Mouse (Mus musculus): ENCODE results near the gene Akap2. TPM values are rescaled to one million over a fixed set of nuclear protein-coding genes. Genes with fewer than 3 reads are reported as not detected.

Akap2 gene
- polyA plus RNA-seq, 1 experiment from 2014 or later, result 2.4 TPM

GRCm38 (mm10) chr4:57860204-57860611 is 142.8 kb downstream of the Akap2 start:
- Histone ChIP-seq H3K79me2 (ENCODE audit: inconsistent target) (no peaks in the 10 kb centered on the region), H3K4me3 (ENCODE audit: inconsistent target) (no peak overlapping the region), H3K36me3 (ENCODE audit: inconsistent target) (no peaks in the 10 kb centered on the region), H3K27ac (no peak overlapping the region)
- 37% methylated on average over 6 of the region's 6 CpGs for WGBS (ENCODE audit: missing documents)

- Histone ChIP-seq H3K4me3 (ENCODE audit: inconsistent target) (no peak overlapping the region), H3K36me3 (ENCODE audit: inconsistent target) (no peaks in the 10 kb centered on the region), H3K27ac (no peak overlapping the region), H3K79me2 (ENCODE audit: inconsistent target) (no peaks in the 10 kb centered on the region)
- WGBS (ENCODE audit: missing documents), result 65% methylated on average over 6 of the region's 6 CpGs
These were observed 143.7 kb downstream of the Akap2 start for GRCm38 (mm10) chr4:57861166-57861565.

- WGBS (ENCODE audit: missing documents), result 9% methylated on average over 8 of the region's 8 CpGs
- Histone ChIP-seq H3K79me2 (ENCODE audit: inconsistent target) (no peaks in the 10 kb centered on the region), H3K27ac (no peak overlapping the region), H3K36me3 (ENCODE audit: inconsistent target) (no peaks in the 10 kb centered on the region), H3K4me3 (ENCODE audit: inconsistent target) (no peak overlapping the region)
These were observed 144.4 kb downstream of the Akap2 start for GRCm38 (mm10) chr4:57861856-57862255.

DNA sequence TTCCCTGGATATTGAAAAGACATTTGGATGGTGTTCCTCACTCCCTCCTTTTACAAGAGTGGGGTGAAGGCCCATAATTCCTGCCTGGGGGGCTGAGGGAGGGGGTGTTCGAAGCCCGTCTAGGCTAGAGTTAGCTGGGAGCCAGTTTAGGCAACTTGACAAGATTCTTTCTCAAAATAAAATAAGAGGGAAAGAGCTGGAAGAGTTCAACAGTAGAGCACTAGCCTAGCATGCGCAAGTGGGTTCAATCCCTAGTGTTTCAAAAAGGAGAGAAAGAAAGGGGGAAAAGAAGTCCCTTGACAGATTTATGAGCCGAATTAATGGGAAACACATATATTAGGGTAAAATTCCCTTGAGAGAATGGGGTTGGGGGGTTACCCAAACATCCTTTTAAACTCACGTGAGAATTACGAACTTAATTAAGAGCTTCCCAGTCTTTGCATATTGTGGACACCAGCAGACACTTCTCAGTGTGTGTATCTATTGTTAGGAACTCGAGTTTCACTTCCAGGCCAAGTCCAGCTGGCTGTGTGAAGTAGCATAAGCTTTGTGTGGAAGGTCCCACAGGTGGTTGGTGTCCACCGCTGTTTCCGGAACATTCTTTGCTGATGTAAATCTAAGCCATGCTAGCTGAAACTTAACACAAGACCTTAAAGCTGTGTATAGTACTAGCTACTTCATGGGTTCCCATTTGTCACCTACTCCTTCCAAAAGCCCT is 145.0 kb downstream of the Akap2 start:
- 48% methylated on average over 9 of the region's 9 CpGs for WGBS (ENCODE audit: missing documents)
- Histone ChIP-seq H3K27ac (no peak overlapping the region), H3K79me2 (ENCODE audit: inconsistent target) (no peaks in the 10 kb centered on the region), H3K36me3 (ENCODE audit: inconsistent target) (no peaks in the 10 kb centered on the region), H3K4me3 (ENCODE audit: inconsistent target) (no peak overlapping the region)

DNA sequence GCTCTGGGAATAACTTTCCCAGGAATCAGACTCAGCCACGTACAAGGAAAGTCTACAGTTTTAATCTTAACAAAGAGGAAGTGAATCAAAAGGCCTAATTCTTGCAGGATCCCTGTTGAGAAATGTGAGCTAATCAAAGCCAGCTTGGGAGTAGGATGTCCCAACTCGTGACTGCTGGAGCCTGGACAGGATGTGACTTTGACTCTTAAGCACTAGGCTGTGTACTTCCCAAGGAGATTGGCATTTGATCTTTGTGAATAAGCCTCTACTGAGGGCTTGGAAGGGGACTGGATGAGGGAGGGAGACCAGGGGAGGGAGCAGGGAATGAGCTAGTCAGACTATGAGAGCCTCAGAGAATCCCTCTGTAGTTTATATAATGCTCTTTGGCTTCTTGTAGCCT is 148.6 kb downstream of the Akap2 start:
- Histone ChIP-seq H3K27ac (no peak overlapping the region), H3K4me3 (ENCODE audit: inconsistent target) (no peak overlapping the region), H3K36me3 (ENCODE audit: inconsistent target) (no peaks in the 10 kb centered on the region), H3K79me2 (ENCODE audit: inconsistent target) (no peaks in the 10 kb centered on the region)
- 0% methylated on average over 2 of the region's 2 CpGs for WGBS (ENCODE audit: missing documents)

GRCm38 (mm10) chr4:57866990-57867389 is 149.5 kb downstream of the Akap2 start:
- no peak overlapping the region for H3K4me3 ChIP-seq (ENCODE audit: inconsistent target)
- WGBS (ENCODE audit: missing documents), result 70% methylated on average over 9 of the region's 9 CpGs
- H3K36me3 ChIP-seq (ENCODE audit: inconsistent target), result no peaks in the 10 kb centered on the region
- no peak overlapping the region for H3K27ac ChIP-seq
- H3K79me2 ChIP-seq (ENCODE audit: inconsistent target), result no peaks in the 10 kb centered on the region

GRCm38 (mm10) chr4:57867454-57867853 is 150.0 kb downstream of the Akap2 start:
- H3K4me3 ChIP-seq (ENCODE audit: inconsistent target), result no peak overlapping the region
- 8% methylated on average over 7 of the region's 10 CpGs for WGBS (ENCODE audit: missing documents)

GRCm38 (mm10) chr4:57879137-57879536 is 161.7 kb downstream of the Akap2 start:
- whole genome bisulfite sequencing (ENCODE audit: missing documents), result 100% methylated on average over 5 of the region's 5 CpGs
- Histone ChIP-seq H3K79me2 (ENCODE audit: inconsistent target) (no peaks in the 10 kb centered on the region), H3K36me3 (ENCODE audit: inconsistent target) (no peaks in the 10 kb centered on the region), H3K27ac (no peak overlapping the region), H3K4me3 (ENCODE audit: inconsistent target) (no peak overlapping the region)

More at GRCm38 (mm10) chr4:57867454-57867853, 150.0 kb downstream of the Akap2 start:
- Histone ChIP-seq H3K36me3 (ENCODE audit: inconsistent target) (no peaks in the 10 kb centered on the region), H3K27ac (no peak overlapping the region), H3K79me2 (ENCODE audit: inconsistent target) (no peaks in the 10 kb centered on the region)

- Histone ChIP-seq H3K27ac (no peak overlapping the region), H3K79me2 (ENCODE audit: inconsistent target) (no peaks in the 10 kb centered on the region), H3K36me3 (ENCODE audit: inconsistent target) (no peaks in the 10 kb centered on the region), H3K4me3 (ENCODE audit: inconsistent target) (no peak overlapping the region)
- WGBS (ENCODE audit: missing documents), result 14% methylated on average over 6 of the region's 6 CpGs
These were observed 162.4 kb downstream of the Akap2 start for GRCm38 (mm10) chr4:57879804-57880357.

- Histone ChIP-seq H3K36me3 (ENCODE audit: inconsistent target) (no peaks in the 10 kb centered on the region), H3K27ac (no peak overlapping the region), H3K79me2 (ENCODE audit: inconsistent target) (no peaks in the 10 kb centered on the region), H3K4me3 (ENCODE audit: inconsistent target) (no peak overlapping the region)
- 14% methylated on average over 7 of the region's 7 CpGs for WGBS (ENCODE audit: missing documents)
These were observed 166.3 kb downstream of the Akap2 start for GRCm38 (mm10) chr4:57883520-57884421.

DNA sequence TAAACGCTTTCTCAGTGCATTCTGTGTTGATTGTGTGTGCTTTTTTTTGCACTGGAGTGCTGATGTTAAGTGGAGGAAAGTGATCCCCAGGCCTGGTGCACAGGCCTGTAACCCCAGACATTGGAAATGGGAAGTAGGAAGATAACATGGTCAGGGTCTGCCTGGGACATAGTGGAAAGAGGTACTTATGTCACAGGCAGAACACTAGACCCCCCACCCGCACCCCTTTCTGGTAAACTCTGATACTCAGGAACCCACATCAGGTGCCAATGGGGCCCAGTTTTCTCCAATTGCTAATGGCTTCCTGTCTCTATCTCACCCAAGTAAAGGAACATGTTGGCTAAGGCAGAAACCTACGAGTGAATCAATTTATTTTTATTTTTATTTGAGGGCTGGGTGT is 167.1 kb downstream of the Akap2 start:
- Histone ChIP-seq H3K79me2 (ENCODE audit: inconsistent target) (no peaks in the 10 kb centered on the region), H3K4me3 (ENCODE audit: inconsistent target) (no peak overlapping the region), H3K36me3 (ENCODE audit: inconsistent target) (no peaks in the 10 kb centered on the region), H3K27ac (no peak overlapping the region)
- WGBS (ENCODE audit: missing documents), result 42% methylated on average over 3 of the region's 3 CpGs

GRCm38 (mm10) chr4:57885186-57885585 is 167.7 kb downstream of the Akap2 start:
- H3K79me2 ChIP-seq (ENCODE audit: inconsistent target), result no peaks in the 10 kb centered on the region
- no peak overlapping the region for H3K27ac ChIP-seq
- no peaks in the 10 kb centered on the region for H3K36me3 ChIP-seq (ENCODE audit: inconsistent target)
- H3K4me3 ChIP-seq (ENCODE audit: inconsistent target), result no peak overlapping the region
- 59% methylated on average over 2 of the region's 2 CpGs for WGBS (ENCODE audit: missing documents)

- H3K27ac ChIP-seq, result no peak overlapping the region
- H3K36me3 ChIP-seq (ENCODE audit: inconsistent target), result no peaks in the 10 kb centered on the region
- 15% methylated on average over 11 of the region's 11 CpGs for WGBS (ENCODE audit: missing documents)
- H3K4me3 ChIP-seq (ENCODE audit: inconsistent target), result no peak overlapping the region
- H3K79me2 ChIP-seq (ENCODE audit: inconsistent target), result no peaks in the 10 kb centered on the region
These were observed 168.8 kb downstream of the Akap2 start for GRCm38 (mm10) chr4:57886066-57886887.

DNA sequence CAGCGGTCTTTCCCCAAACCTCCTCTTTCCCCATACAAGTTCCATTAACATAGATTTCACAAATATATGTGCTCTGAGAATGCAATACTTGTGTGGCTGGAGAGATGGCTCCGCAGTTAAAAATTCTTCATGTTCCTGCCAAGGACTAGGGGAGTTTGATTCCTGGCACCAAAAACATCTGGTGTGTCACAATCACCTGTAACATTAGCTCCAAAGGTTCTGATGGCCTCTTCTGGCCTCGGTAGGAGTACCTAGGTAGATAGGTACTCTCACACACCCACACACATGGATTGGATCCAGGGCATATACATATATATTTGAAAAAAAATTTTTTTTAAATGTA is 169.4 kb downstream of the Akap2 start:
- 92% methylated on average over 3 of the region's 3 CpGs for WGBS (ENCODE audit: missing documents)
- no peaks in the 10 kb centered on the region for H3K79me2 ChIP-seq (ENCODE audit: inconsistent target)
- H3K27ac ChIP-seq, result no peak overlapping the region
- H3K4me3 ChIP-seq (ENCODE audit: inconsistent target), result no peak overlapping the region
- H3K36me3 ChIP-seq (ENCODE audit: inconsistent target), result no peaks in the 10 kb centered on the region

All from macrophage (primary cell).